Mouse (Mus musculus): ENCODE measurements around the gene Spint5. TPM values are rescaled to one million over a fixed set of nuclear protein-coding genes. Genes with fewer than 3 reads are reported as not detected.

Gene Spint5
- total and polyA plus RNA-seq, 3 experiments = 1.4 TPM; not detected in 2

DNA sequence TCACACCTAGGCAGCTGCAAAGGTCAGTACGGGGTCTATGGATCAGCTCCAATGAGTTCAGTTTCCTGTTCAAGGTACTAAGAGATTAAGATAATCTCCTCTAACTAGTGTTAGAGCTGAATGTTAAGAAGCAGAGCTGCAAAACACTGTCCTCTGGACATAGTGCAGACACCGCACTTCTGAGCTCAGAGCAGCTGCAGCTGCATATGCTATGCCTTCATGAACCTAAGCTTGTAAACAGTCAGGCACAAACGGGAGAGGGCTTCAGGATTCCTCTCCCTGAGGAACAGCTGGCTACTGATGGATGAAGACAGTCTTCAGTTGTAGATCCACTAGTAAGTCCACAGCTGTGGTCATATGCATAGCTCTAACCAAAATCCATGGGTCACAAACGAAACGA, 14.1 kb upstream of the Spint5 start:
- H3K4me1 ChIP-seq (ENCODE audit: control insufficient read depth in 1 of 2, insufficient read depth in 2 of 2) = 0 out of 4 replicates have a peak, but pooled peaks cover 0 to 2% of the 10 kb centered on the region in 2 experiments
- DNase-seq (ENCODE audit: extremely low read depth) = no peak
- dilution Hi-C loops (cut with MboI; ENCODE audit: extremely low pct_ligation_motif_present, extremely low pct_unique_long_range_greater_than_20kb, low sequenced_read_pairs) = no loop called here
- no peak overlapping the region for H3K4me3 ChIP-seq (replicated peaks in 1 of 3; ENCODE audit: low read depth in 2 of 3, low read length in 2 of 3, poor library complexity in 1 of 3)
- peaks cover 8% of the 10 kb centered on the region for H3K9me3 ChIP-seq (replicated peaks; ENCODE audit: low read length)
- in situ Hi-C loops (cut with MboI; ENCODE audit: low pct_ligation_motif_present, low pct_unique_long_range_greater_than_20kb, low sequenced_read_pairs) = no loop called here
- no peak overlapping the region for H3K9ac ChIP-seq (ENCODE audit: insufficient read depth, low read depth)
- H3K4me2 ChIP-seq (ENCODE audit: insufficient read depth, low read depth, poor library complexity, severe bottlenecking) = no peak overlapping the region
- H3K27ac ChIP-seq (ENCODE audit: insufficient read depth, low read depth) = no peak overlapping the region
- H3K79me2 ChIP-seq (replicated peaks; ENCODE audit: control insufficient read depth, extremely low read depth, insufficient read depth, poor library complexity, severe bottlenecking) = no peaks in the 10 kb centered on the region
- H3K36me3 ChIP-seq (replicated peaks in 1 of 2; ENCODE audit: control insufficient read depth in 1 of 2, insufficient read depth in 1 of 2, low read length in 1 of 2) = no peaks in the 10 kb centered on the region
- peaks cover 79% of the 10 kb centered on the region for H3K27me3 ChIP-seq (replicated peaks)
- no peak for TF ChIP-seq E2F4 (IDR thresholded peaks at IDR 0.05; ENCODE audit: insufficient replicate concordance, low read depth, low read length)
- TF ChIP-seq MXI1 (IDR thresholded peaks at IDR 0.05; ENCODE audit: low read depth, low read length) = no peak
- TF ChIP-seq NELFE (IDR thresholded peaks at IDR 0.05; ENCODE audit: low read depth, low read length) = no peak
- TF ChIP-seq POLR2AphosphoS2 (IDR thresholded peaks at IDR 0.05; ENCODE audit: low read depth, low read length) = no peak
- TF ChIP-seq PAX5 (IDR thresholded peaks at IDR 0.05; ENCODE audit: low read length) = no peak
- TF ChIP-seq EP300 (IDR thresholded peaks at IDR 0.05; ENCODE audit: low read length) = no peak
- TF ChIP-seq HCFC1 (IDR thresholded peaks at IDR 0.05; ENCODE audit: low read depth, low read length) = no peak
- no peak for TF ChIP-seq MYC (IDR thresholded peaks at IDR 0.05; ENCODE audit: low read depth, low read length)
- no peak for TF ChIP-seq JUN (IDR thresholded peaks at IDR 0.05; ENCODE audit: insufficient read depth, low read depth, low read length)
- no peak for TF ChIP-seq UBTF (IDR thresholded peaks at IDR 0.05; ENCODE audit: low read depth, low read length)
- no peak for TF ChIP-seq POLR2A (IDR thresholded peaks at IDR 0.05; ENCODE audit: low read depth, low read length)
- TF ChIP-seq MEF2A (IDR thresholded peaks at IDR 0.05; ENCODE audit: borderline replicate concordance, low read depth, low read length) = no peak
- TF ChIP-seq IRF4 (IDR thresholded peaks at IDR 0.05; ENCODE audit: low read depth, low read length) = no peak
- TF ChIP-seq ZKSCAN1 (IDR thresholded peaks at IDR 0.05; ENCODE audit: borderline replicate concordance, low read depth, low read length) = no peak
- TF ChIP-seq NRF1 (IDR thresholded peaks at IDR 0.05; ENCODE audit: low read depth, low read length) = no peak
- no peak for TF ChIP-seq TCF12 (IDR thresholded peaks at IDR 0.05; ENCODE audit: low read depth, low read length)
- TF ChIP-seq MAFK (IDR thresholded peaks at IDR 0.05; ENCODE audit: insufficient replicate concordance, low read length) = no peak
- TF ChIP-seq JUND (conservative IDR thresholded peaks at IDR 0.05; ENCODE audit: low read depth, low read length) = no peak

GRCm38 (mm10) chr2:164701761-164702160, 13.3 kb upstream of the Spint5 start:
- TF ChIP-seq CHD2 (IDR thresholded peaks at IDR 0.05; ENCODE audit: low read length) (no peak), GABPA (IDR thresholded peaks at IDR 0.05; ENCODE audit: insufficient replicate concordance, low read depth, low read length) (no peak), CHD1 (IDR thresholded peaks at IDR 0.05; ENCODE audit: low read depth, low read length) (no peak), ZNF384 (IDR thresholded peaks at IDR 0.05; ENCODE audit: low read depth, low read length) (no peak), MAX (IDR thresholded peaks at IDR 0.05; ENCODE audit: low read length) (no peak), HCFC1 (IDR thresholded peaks at IDR 0.05; ENCODE audit: low read depth, low read length) (no peak), MAZ (IDR thresholded peaks at IDR 0.05; ENCODE audit: low read depth, low read length) (no peak), ETS1 (conservative IDR thresholded peaks at IDR 0.05; ENCODE audit: low read depth, low read length) (no peak), TCF12 (IDR thresholded peaks at IDR 0.05; ENCODE audit: low read depth, low read length) (no peak), E2F4 (IDR thresholded peaks at IDR 0.05; ENCODE audit: insufficient replicate concordance, low read depth, low read length) (no peak), BHLHE40 (IDR thresholded peaks at IDR 0.05; ENCODE audit: low read depth, low read length) (no peak), CTCF (conservative IDR thresholded peaks at IDR 0.05 in 1 of 2, IDR thresholded peaks at IDR 0.05 in 1 of 2; ENCODE audit: low read depth in 2 of 2, low read length in 2 of 2) (no peak), TBP (conservative IDR thresholded peaks at IDR 0.05; ENCODE audit: low read depth, low read length) (no peak), UBTF (IDR thresholded peaks at IDR 0.05; ENCODE audit: low read depth, low read length) (no peak), MAFK (IDR thresholded peaks at IDR 0.05; ENCODE audit: insufficient replicate concordance, low read length) (no peak), PAX5 (IDR thresholded peaks at IDR 0.05; ENCODE audit: low read length) (no peak), EP300 (IDR thresholded peaks at IDR 0.05; ENCODE audit: low read length) (no peak), NRF1 (IDR thresholded peaks at IDR 0.05; ENCODE audit: low read depth, low read length) (no peak), MEF2A (IDR thresholded peaks at IDR 0.05; ENCODE audit: borderline replicate concordance, low read depth, low read length) (no peak), SIN3A (IDR thresholded peaks at IDR 0.05; ENCODE audit: low read length) (no peak)
- dilution Hi-C loops (cut with MboI; ENCODE audit: extremely low pct_ligation_motif_present, extremely low pct_unique_long_range_greater_than_20kb, low sequenced_read_pairs) = no loop called here
- H3K9me3 ChIP-seq (replicated peaks; ENCODE audit: low read length) = peaks cover 8% of the 10 kb centered on the region
- peaks cover 77% of the 10 kb centered on the region for H3K27me3 ChIP-seq (replicated peaks)
- in situ Hi-C loops (cut with MboI; ENCODE audit: low pct_ligation_motif_present, low pct_unique_long_range_greater_than_20kb, low sequenced_read_pairs) = no loop called here
- no peak overlapping the region for H3K9ac ChIP-seq (ENCODE audit: insufficient read depth, low read depth)
- no peaks in the 10 kb centered on the region for H3K36me3 ChIP-seq (replicated peaks in 1 of 2; ENCODE audit: control insufficient read depth in 1 of 2, insufficient read depth in 1 of 2, low read length in 1 of 2)
- 0 out of 4 replicates have a peak, but pooled peaks cover 0 to 2% of the 10 kb centered on the region in 2 experiments for H3K4me1 ChIP-seq (ENCODE audit: control insufficient read depth in 1 of 2, insufficient read depth in 2 of 2)
- no peaks in the 10 kb centered on the region for H3K79me2 ChIP-seq (replicated peaks; ENCODE audit: control insufficient read depth, extremely low read depth, insufficient read depth, poor library complexity, severe bottlenecking)
- H3K4me2 ChIP-seq (ENCODE audit: insufficient read depth, low read depth, poor library complexity, severe bottlenecking) = no peak overlapping the region
- no peak overlapping the region for H3K4me3 ChIP-seq (replicated peaks in 1 of 3; ENCODE audit: low read depth in 2 of 3, low read length in 2 of 3, poor library complexity in 1 of 3)
- no peak overlapping the region for H3K27ac ChIP-seq (ENCODE audit: insufficient read depth, low read depth)
- DNase-seq (ENCODE audit: extremely low read depth) = no peak
